Mouse (Mus musculus): ENCODE data around the gene Vmn1r204. TPM values are rescaled to one million over a fixed set of nuclear protein-coding genes. Genes with fewer than 3 reads are reported as not detected.
"Not testable (repeated sequence)": the region's sequence is repeated elsewhere in the genome, so short reads cannot be mapped to it uniquely, and the experiment has no call there.

Gene Vmn1r204
- total RNA-seq (2014; rRNA removed): not detected in 2 replicates
- polyA plus RNA-seq (2012; rRNA removed): not detected in 2 replicates

DNA sequence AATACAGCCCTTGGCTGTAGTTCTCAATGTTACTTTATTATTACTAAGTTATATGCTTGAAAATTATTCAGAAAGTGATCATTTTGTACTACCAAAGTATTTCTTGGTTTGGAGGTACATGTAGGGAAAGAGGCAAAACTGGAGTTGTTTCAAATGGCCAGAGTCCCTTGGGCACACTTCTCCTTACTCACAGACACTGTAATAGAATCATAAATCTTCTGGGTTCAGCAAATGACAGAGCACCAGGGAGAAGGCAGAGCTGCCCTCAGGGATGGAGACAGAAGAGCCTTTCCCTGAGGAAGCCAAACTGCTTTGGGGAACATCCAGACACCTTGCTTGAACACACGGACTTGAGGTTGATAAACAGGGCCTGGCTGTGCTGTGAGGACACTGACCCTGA lies at the start of gene Vmn1r204:
Gene Vmn1r204 (plus strand): TSS at position 301 of the 400 bp plus-strand sequence.
- not testable (repeated sequence) for H3K36me3 ChIP-seq (ENCODE audit: control insufficient read depth, insufficient read depth, low read length); H3K4me1 ChIP-seq (ENCODE audit: control insufficient read depth, insufficient read depth, low read length); H3K27ac ChIP-seq (replicated peaks; ENCODE audit: insufficient read depth, low read depth, low read length); H3K79me2 ChIP-seq (ENCODE audit: control insufficient read depth, insufficient read depth, low read length); H3K4me3 ChIP-seq (ENCODE audit: insufficient read depth, low read depth, low read length); DNase-seq (ENCODE audit: extremely low read depth, low read depth, low spot score); H3K27me3 ChIP-seq (ENCODE audit: control insufficient read depth, insufficient read depth, low read length); H3K9ac ChIP-seq (ENCODE audit: low read depth, low read length)
- 53% methylated on average over 1 of the region's 1 CpGs for WGBS

DNA sequence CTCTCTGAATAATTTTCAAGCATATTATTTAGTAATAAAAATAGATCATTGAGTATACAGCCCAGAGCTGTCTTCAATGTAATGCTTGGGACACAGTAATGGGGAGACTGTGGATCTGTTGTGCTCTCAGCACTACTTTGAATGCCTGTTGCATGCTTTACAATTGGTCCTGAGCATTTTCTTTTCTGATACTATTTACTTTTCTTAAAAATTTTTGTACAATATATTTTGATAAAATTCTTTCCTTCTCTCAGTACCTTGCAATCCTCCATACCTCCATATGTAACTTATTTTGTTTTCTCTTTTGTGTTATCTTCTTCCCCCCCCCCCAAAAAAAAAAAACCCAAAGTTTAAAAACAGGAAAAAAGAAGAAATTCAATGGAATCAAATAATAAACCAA lies 47.7 kb upstream of the Vmn1r204 start, which contains the start of gene Vmn1r202:
Gene Vmn1r202 (minus strand): TSS at position 101 of the 400 bp plus-strand sequence.
- Histone ChIP-seq H3K27ac (replicated peaks; ENCODE audit: insufficient read depth, low read depth, low read length) (no peak within 1 kb of the TSS), H3K4me1 (ENCODE audit: control insufficient read depth, insufficient read depth, low read length) (no peaks in the 10 kb centered on the region), H3K27me3 (ENCODE audit: control insufficient read depth, insufficient read depth, low read length) (no peaks in the 10 kb centered on the region), H3K9ac (ENCODE audit: low read depth, low read length) (no peak within 1 kb of the TSS), H3K4me3 (ENCODE audit: insufficient read depth, low read depth, low read length) (no peak within 1 kb of the TSS), H3K79me2 (ENCODE audit: control insufficient read depth, insufficient read depth, low read length) (no peaks in the 10 kb centered on the region), H3K36me3 (ENCODE audit: control insufficient read depth, insufficient read depth, low read length) (no peaks in the 10 kb centered on the region)
- TF ChIP-seq POLR2A (IDR thresholded peaks at IDR 0.05; ENCODE audit: extremely low read depth, insufficient read depth, low read length) (no peak), CTCF (IDR thresholded peaks at IDR 0.05; ENCODE audit: low read depth, low read length) (no peak)
- no peak for DNase-seq (ENCODE audit: extremely low read depth, low read depth, low spot score)

DNA sequence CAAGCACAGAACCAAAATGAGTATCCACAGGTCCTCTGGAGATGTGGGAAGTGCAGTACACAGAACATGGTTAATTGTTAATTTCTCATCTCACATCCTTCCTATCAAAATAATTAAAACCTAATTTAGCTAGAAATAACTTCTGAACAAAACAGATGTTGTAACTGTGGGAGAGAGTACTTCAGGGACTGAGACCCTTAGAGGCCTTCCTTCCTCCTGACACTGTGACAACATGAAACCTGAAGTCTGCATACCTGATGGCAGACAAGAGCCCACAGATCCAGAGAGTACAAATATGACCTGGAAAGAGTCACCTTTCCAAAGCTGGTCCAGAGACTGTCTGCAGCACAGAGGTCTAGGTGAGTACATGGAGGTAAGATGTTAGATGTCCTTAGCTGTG lies 35.2 kb upstream of the Vmn1r204 start, which contains the start of gene Vmn1r203:
Gene Vmn1r203 (plus strand): TSS at position 301 of the 400 bp plus-strand sequence.
- DNase-seq (ENCODE audit: extremely low read depth, low read depth, low spot score): no peak
- H3K4me1 ChIP-seq (ENCODE audit: control insufficient read depth, insufficient read depth, low read length): no peaks in the 10 kb centered on the region
- no peak for TF ChIP-seq CTCF (IDR thresholded peaks at IDR 0.05; ENCODE audit: low read depth, low read length)
- no peak for TF ChIP-seq POLR2A (IDR thresholded peaks at IDR 0.05; ENCODE audit: extremely low read depth, insufficient read depth, low read length)

DNA sequence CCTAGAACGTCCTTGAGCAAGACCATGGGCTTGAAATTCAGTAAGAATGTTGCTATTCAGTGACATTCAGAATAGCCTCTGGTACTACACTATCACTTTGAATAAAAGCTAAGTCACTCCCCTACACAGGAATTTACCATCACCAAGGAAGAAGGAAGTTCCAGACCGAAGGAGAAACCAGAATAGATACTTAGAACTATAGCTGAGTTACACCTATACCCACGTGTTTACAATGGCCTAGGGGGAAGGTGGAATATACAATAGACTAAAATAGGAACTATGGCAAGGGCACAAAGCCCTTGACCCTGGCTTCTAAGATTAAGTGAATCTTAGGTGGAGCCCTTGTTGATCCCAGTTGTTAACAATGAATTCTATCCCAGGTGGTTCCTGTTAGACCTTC lies 21.9 kb downstream of the Vmn1r204 start:
- H3K27me3 ChIP-seq (ENCODE audit: control insufficient read depth, insufficient read depth, low read length); DNase-seq (ENCODE audit: extremely low read depth, low read depth, low spot score); H3K9ac ChIP-seq (ENCODE audit: low read depth, low read length); H3K79me2 ChIP-seq (ENCODE audit: control insufficient read depth, insufficient read depth, low read length); H3K4me3 ChIP-seq (ENCODE audit: insufficient read depth, low read depth, low read length); H3K36me3 ChIP-seq (ENCODE audit: control insufficient read depth, insufficient read depth, low read length); H3K27ac ChIP-seq (replicated peaks; ENCODE audit: insufficient read depth, low read depth, low read length); H3K4me1 ChIP-seq (ENCODE audit: control insufficient read depth, insufficient read depth, low read length): not testable (repeated sequence)
- WGBS: 67% methylated on average over 3 of the region's 3 CpGs

More for the DNA sequence above, 35.2 kb upstream of the Vmn1r204 start, which contains the start of gene Vmn1r203:
- Histone ChIP-seq H3K36me3 (ENCODE audit: control insufficient read depth, insufficient read depth, low read length) (no peaks in the 10 kb centered on the region), H3K4me3 (ENCODE audit: insufficient read depth, low read depth, low read length) (no peak within 1 kb of the TSS), H3K27ac (replicated peaks; ENCODE audit: insufficient read depth, low read depth, low read length) (no peak within 1 kb of the TSS), H3K9ac (ENCODE audit: low read depth, low read length) (no peak within 1 kb of the TSS), H3K79me2 (ENCODE audit: control insufficient read depth, insufficient read depth, low read length) (no peaks in the 10 kb centered on the region), H3K27me3 (ENCODE audit: control insufficient read depth, insufficient read depth, low read length) (no peaks in the 10 kb centered on the region)

DNA sequence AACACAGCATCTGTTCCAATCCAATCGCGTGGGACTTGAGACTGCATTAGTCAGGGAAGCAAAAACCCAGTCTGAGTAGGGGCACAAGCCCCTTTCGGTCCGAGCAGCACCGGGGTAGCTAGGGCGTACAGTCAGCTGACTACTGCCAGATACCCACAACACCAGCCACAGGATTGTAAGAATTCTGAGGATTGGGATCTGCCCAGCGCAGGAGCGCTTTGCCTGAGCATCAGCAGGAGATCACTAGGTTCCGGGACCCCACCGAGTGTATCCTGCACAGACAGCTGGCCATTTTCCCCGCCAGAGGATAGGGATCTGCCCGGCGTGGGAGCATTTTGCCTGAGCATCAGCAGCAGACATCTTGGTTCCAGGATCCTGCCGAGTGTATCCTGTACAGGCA lies 30.3 kb downstream of the Vmn1r204 start:
- H3K36me3 ChIP-seq (ENCODE audit: control insufficient read depth, insufficient read depth, low read length); H3K79me2 ChIP-seq (ENCODE audit: control insufficient read depth, insufficient read depth, low read length); H3K27ac ChIP-seq (replicated peaks; ENCODE audit: insufficient read depth, low read depth, low read length); H3K4me3 ChIP-seq (ENCODE audit: insufficient read depth, low read depth, low read length); H3K9ac ChIP-seq (ENCODE audit: low read depth, low read length); H3K27me3 ChIP-seq (ENCODE audit: control insufficient read depth, insufficient read depth, low read length); H3K4me1 ChIP-seq (ENCODE audit: control insufficient read depth, insufficient read depth, low read length); DNase-seq (ENCODE audit: extremely low read depth, low read depth, low spot score): not testable (repeated sequence)
- WGBS: 74% methylated on average over 14 of the region's 14 CpGs

DNA sequence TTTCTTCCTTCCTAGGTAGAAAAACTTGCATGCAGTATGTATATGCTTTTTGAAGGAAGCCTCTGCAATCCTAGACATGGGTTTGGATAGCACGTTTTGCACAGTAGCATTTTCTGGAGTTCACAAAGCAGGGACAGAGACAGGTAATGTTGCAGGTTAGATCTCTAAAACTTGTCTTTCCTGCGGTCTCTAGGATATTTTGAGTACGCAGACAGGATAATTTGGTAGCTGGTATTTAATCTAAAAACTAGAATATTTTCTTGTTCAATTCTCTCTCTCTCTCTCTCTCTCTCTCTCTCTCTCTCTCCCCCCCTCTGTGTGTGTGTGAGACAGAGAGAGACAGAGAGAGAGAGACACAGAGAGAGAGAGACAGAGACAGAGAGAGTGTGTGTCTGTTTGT lies 39.9 kb downstream of the Vmn1r204 start, which contains the start of gene Vmn1r205:
Gene Vmn1r205 (minus strand): TSS at position 101 of the 400 bp plus-strand sequence.
- H3K4me1 ChIP-seq (ENCODE audit: control insufficient read depth, insufficient read depth, low read length): no peaks in the 10 kb centered on the region
- WGBS: 81% methylated on average over 3 of the region's 3 CpGs
- no peak for TF ChIP-seq POLR2A (IDR thresholded peaks at IDR 0.05; ENCODE audit: extremely low read depth, insufficient read depth, low read length)
- TF ChIP-seq CTCF (IDR thresholded peaks at IDR 0.05; ENCODE audit: low read depth, low read length): no peak

More for the DNA sequence above, 39.9 kb downstream of the Vmn1r204 start, which contains the start of gene Vmn1r205:
- no peak within 1 kb of the TSS for H3K4me3 ChIP-seq (ENCODE audit: insufficient read depth, low read depth, low read length)
- no peak within 1 kb of the TSS for H3K27ac ChIP-seq (replicated peaks; ENCODE audit: insufficient read depth, low read depth, low read length)
- no peaks in the 10 kb centered on the region for H3K36me3 ChIP-seq (ENCODE audit: control insufficient read depth, insufficient read depth, low read length)
- H3K79me2 ChIP-seq (ENCODE audit: control insufficient read depth, insufficient read depth, low read length): no peaks in the 10 kb centered on the region
- DNase-seq (ENCODE audit: extremely low read depth, low read depth, low spot score): no peak
- H3K27me3 ChIP-seq (ENCODE audit: control insufficient read depth, insufficient read depth, low read length): no peaks in the 10 kb centered on the region
- H3K9ac ChIP-seq (ENCODE audit: low read depth, low read length): no peak within 1 kb of the TSS

Other genes with a start within 250 kb of the Vmn1r204 start
- not detected in 2 replicates for gene Vmn1r197, start 228.6 kb upstream of the Vmn1r204 start, total RNA-seq (2014; rRNA removed)
- gene Vmn1r197, start 228.6 kb upstream of the Vmn1r204 start, polyA plus RNA-seq (2012; rRNA removed): not detected in 2 replicates
- not detected in 2 replicates for gene Vmn1r198, start 202.8 kb upstream of the Vmn1r204 start, total RNA-seq (2014; rRNA removed)
- not detected in 2 replicates for gene Vmn1r198, start 202.8 kb upstream of the Vmn1r204 start, polyA plus RNA-seq (2012; rRNA removed)
- not detected in 2 replicates for gene Vmn1r199, start 173.4 kb upstream of the Vmn1r204 start, total RNA-seq (2014; rRNA removed)
- not detected in 2 replicates for gene Vmn1r199, start 173.4 kb upstream of the Vmn1r204 start, polyA plus RNA-seq (2012; rRNA removed)
- gene Vmn1r200, start 162.8 kb upstream of the Vmn1r204 start, total RNA-seq (2014; rRNA removed): not detected in 2 replicates
- gene Vmn1r200, start 162.8 kb upstream of the Vmn1r204 start, polyA plus RNA-seq (2012; rRNA removed): not detected in 2 replicates
- gene Vmn1r201, start 81.3 kb upstream of the Vmn1r204 start, total RNA-seq (2014; rRNA removed): not detected in 2 replicates
- gene Vmn1r201, start 81.3 kb upstream of the Vmn1r204 start, polyA plus RNA-seq (2012; rRNA removed): not detected in 2 replicates
- not detected in 2 replicates for gene Vmn1r202, start 47.8 kb upstream of the Vmn1r204 start, total RNA-seq (2014; rRNA removed)
- not detected in 2 replicates for gene Vmn1r202, start 47.8 kb upstream of the Vmn1r204 start, polyA plus RNA-seq (2012; rRNA removed)
- not detected in 2 replicates for gene Vmn1r203, start 35.1 kb upstream of the Vmn1r204 start, total RNA-seq (2014; rRNA removed)
- gene Vmn1r203, start 35.1 kb upstream of the Vmn1r204 start, polyA plus RNA-seq (2012; rRNA removed): not detected in 2 replicates
- not detected in 2 replicates for gene Vmn1r205, start 39.8 kb downstream of the Vmn1r204 start, total RNA-seq (2014; rRNA removed)
- not detected in 2 replicates for gene Vmn1r205, start 39.8 kb downstream of the Vmn1r204 start, polyA plus RNA-seq (2012; rRNA removed)
- not detected in 2 replicates for gene Vmn1r206, start 71.1 kb downstream of the Vmn1r204 start, total RNA-seq (2014; rRNA removed)
- not detected in 2 replicates for gene Vmn1r206, start 71.1 kb downstream of the Vmn1r204 start, polyA plus RNA-seq (2012; rRNA removed)
- not detected in 2 replicates for gene Vmn1r207-ps, start 176.4 kb downstream of the Vmn1r204 start, total RNA-seq (2014; rRNA removed)
- gene Vmn1r207-ps, start 176.4 kb downstream of the Vmn1r204 start, polyA plus RNA-seq (2012; rRNA removed): not detected in 2 replicates
- gene Vmn1r208, start 224.2 kb downstream of the Vmn1r204 start, total RNA-seq (2014; rRNA removed): not detected in 2 replicates
- not detected in 2 replicates for gene Vmn1r208, start 224.2 kb downstream of the Vmn1r204 start, polyA plus RNA-seq (2012; rRNA removed)